Mouse (Mus musculus) embryo, embryonic 10 days (tissue): ENCODE data around the gene Neurl2.
A peak's percentile ranks its signal among the peaks of the same experiment; 100 is the strongest.

Experiments used
- DNase-seq: peaks from one replicate; pipeline ENCODE4 v3.0.0-alpha.2; 2015; ENCODE audit warnings: low spot score

Neurl2 gene

DNA sequence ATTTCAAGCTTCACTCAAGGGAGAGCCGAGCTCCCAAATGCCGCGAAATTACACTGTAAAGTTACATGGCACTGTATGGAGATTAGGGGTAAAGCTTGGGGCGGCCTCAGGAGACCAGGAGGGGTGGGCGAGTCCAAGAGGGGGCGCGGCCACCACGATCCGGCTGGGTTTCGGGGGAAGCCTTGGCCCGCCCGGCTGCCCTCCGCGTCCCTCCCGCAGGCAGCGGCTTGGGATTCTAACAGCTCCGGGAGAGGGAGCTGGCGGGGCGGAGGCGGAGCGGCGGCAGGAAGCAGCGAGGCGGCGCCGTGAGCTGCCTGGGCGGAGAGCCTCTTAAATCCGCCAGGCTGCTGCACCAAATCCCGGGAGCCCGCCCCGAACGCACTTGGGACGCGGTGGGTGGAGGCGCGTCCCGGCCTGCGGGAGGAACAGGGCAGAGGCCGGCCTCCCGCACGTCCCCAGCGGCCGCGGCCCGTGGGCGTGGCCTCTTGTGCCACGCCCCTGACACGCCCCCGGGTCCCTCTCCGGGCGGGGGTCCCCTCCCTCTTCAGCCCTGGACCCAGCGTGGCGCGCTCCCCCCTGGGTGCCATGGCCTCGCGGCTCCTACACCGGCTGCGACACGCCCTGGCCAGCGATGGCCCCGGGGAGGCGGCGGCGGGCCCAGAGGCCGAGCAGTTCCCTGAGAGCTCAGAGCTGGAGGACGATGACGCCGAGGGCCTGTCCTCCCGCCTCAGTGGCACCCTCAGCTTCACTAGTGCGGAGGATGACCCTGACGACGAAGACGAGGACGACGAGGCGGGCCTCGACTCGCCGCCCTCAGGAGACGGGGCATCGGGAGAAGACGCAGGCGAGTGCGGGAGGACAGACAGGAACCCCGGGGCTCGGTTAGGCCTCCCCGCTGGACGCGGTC, 47.5 kb downstream of the Neurl2 start, which contains the start of gene Snx21:
TSS of gene Snx21 (plus strand) at position 343 of the 907 bp plus-strand sequence.
- DNase-seq = peak; percentile 83

GRCm38 (mm10) chr2:164784869-164785420, 48.3 kb downstream of the Neurl2 start:
- DNase-seq = no peak

DNA sequence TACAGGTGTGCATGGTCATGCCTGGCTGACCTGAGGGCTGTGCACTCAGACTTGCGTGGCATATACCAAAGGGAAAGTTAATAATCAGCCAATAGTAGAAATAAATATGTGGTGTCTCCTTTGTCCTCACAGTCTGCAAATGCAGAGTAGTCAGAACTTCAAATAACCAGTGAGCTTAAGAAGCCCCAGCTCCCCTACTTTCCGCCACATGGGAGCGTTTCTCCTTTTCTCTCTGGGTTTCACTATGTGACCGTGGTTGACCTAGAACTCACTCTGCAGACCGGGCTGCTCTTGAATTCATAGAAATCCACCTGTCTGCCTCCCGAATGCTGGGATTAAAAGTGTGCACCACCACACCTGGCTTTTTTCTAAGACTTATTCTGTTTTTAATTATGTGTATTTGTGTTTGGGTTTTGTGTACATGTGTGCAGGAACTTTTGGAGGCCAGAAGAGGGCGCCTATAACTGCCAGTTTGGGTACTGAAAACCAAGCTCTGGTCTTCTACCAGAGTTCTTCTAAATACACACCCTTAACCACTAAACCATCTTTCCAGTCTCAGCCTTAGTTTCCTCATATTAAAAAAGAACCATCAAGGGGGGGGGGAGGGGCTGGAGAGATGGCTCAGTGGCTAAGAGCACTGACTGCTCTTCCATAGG, 49.2 kb downstream of the Neurl2 start:
- DNase-seq = no peak

DNA sequence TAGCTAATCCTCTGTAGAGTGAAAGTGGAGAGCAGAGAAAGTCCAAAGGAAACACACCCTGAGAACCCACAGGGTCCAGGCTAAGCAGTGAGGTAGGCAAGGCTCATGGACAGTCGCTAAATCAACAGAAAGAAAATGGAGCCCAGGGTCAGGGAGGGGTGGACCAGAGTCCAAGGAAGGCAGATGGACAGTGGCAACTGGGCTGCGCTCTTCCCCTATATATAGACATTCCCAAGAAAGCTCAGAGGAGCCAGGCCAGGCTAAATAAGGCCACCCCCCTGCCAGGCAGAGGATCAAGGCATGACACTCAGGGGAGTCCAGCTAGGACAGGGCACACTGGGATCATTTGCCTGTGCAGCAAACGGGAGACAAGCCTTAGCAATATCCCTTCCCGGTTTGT, 51.4 kb downstream of the Neurl2 start:
- DNase-seq = no peak
